Mouse (Mus musculus): ENCODE results near the gene Clec12b. TPM values are rescaled to one million over a fixed set of nuclear protein-coding genes. Genes with fewer than 3 reads are reported as not detected.
A peak's percentile ranks its signal among the peaks of the same experiment; 100 is the strongest.

The Clec12b gene
- polyA plus RNA-seq (2015; fragmentation: Nextera tagmentation; extraction: Ambion mirVana) = 0.14 and 0.37 TPM in 2 replicates

DNA sequence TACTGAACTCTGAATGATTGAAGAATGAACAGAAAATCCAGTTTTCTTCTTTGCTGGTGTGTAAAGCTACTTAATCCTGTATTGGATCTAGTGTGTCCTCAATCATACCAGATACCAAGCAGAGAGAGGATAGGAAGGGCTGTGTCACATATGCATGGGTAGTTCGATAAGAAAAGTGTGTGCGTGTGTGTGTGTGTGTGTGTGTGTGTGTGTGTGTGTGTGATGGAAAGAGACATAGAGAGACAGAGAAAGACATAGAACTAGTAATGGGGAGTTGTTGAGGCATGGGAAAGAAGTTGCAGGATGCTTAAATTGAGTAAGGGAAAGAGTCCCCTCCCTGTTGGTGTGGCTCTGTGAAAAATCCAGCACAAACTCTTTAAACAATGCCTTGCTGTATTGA, at the start of gene Clec12b:
TSS of gene Clec12b (minus strand) at position 101 of the 400 bp plus-strand sequence.
- no peaks in the 10 kb centered on the region for H3K27me3 ChIP-seq (replicated peaks)
- no peak within 1 kb of the TSS for H3K4me3 ChIP-seq
- ATAC-seq (replicated peaks) = no peak
- no peaks in the 10 kb centered on the region for H3K36me3 ChIP-seq (replicated peaks)
- H3K9me3 ChIP-seq = no peaks in the 10 kb centered on the region
- H3K4me2 ChIP-seq = no peak within 1 kb of the TSS
- H3K27ac ChIP-seq = no peak within 1 kb of the TSS
- WGBS = 79% methylated on average over 2 of the region's 2 CpGs
- H3K4me1 ChIP-seq = no peaks in the 10 kb centered on the region
- no peak within 1 kb of the TSS for H3K9ac ChIP-seq

DNA sequence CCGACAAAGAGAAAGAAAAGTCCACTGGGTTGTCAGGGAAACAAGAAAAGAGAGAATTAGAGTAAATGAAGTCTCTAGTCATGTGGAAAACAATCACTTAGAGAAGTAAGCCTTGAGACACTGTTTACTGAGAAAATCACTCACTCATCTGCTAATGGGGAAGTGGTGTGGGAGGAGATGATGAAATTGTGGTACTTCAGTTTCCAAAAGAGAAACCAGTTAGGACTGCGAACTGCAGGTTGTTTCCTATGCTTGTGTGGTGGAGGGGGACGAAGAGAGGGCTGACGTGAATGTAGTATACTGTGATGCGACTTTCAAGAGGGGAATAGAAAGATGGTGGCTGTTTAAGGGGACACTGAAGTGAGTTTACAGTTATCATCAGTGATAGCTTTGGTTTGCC, 48.6 kb upstream of the Clec12b start:
- Histone ChIP-seq H3K4me1 (no peaks in the 10 kb centered on the region), H3K27me3 (replicated peaks) (no peaks in the 10 kb centered on the region), H3K4me2 (no peak overlapping the region), H3K9me3 (no peaks in the 10 kb centered on the region), H3K9ac (no peak overlapping the region), H3K4me3 (no peak overlapping the region), H3K27ac (no peak overlapping the region), H3K36me3 (replicated peaks) (no peaks in the 10 kb centered on the region)
- ATAC-seq (replicated peaks) = no peak
- 66% methylated on average over 5 of the region's 5 CpGs for WGBS

DNA sequence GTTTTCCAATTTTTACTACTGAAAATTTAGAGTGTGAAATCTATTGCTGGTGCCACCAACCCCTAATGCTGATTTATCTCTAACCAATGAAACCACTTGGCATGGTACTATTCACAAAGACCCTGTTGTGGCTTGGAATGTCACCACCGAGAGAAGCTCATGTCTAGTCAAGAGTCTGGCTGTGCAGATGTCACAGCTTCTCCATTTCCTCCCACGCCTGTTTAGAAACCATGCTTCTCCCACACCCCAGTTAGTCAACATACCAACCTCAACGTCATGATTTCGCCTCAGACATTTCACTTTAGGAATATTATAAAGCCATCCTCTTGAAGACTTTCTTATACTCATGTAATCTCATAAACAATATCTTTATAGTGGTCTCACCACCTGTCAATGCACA, 41.6 kb upstream of the Clec12b start:
- no peak overlapping the region for H3K9ac ChIP-seq
- H3K9me3 ChIP-seq = no peaks in the 10 kb centered on the region
- no peaks in the 10 kb centered on the region for H3K4me1 ChIP-seq
- H3K4me3 ChIP-seq = no peak overlapping the region
- no peak for ATAC-seq (replicated peaks)
- H3K27me3 ChIP-seq (replicated peaks) = no peaks in the 10 kb centered on the region
- H3K36me3 ChIP-seq (replicated peaks) = no peaks in the 10 kb centered on the region
- WGBS = 85% methylated on average over 4 of the region's 4 CpGs
- no peak overlapping the region for H3K27ac ChIP-seq
- no peak overlapping the region for H3K4me2 ChIP-seq

DNA sequence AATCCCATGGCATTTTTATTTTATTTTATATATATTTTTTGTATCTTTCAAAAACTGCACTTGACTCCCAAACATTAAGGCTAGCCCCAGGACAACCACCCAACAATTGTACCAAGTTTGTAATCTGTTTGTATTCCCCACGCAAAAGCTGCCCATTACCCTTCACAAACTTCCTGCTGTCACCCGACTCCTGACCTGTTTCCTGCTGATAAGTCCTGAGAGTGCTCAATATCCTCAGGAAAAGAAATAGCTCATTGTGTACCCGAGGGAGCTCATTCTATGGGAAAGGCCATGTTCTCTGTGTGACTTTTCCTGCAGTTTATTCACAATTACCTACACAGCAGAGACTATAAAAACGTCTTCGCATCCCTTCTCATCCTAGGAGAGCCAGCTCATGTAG, 40.1 kb upstream of the Clec12b start:
- H3K4me1 ChIP-seq = no peaks in the 10 kb centered on the region
- H3K27me3 ChIP-seq (replicated peaks) = no peaks in the 10 kb centered on the region
- no peak overlapping the region for H3K4me2 ChIP-seq
- H3K9ac ChIP-seq = no peak overlapping the region
- no peaks in the 10 kb centered on the region for H3K9me3 ChIP-seq
- no peak overlapping the region for H3K4me3 ChIP-seq
- 45% methylated on average over 5 of the region's 5 CpGs for WGBS
- no peaks in the 10 kb centered on the region for H3K36me3 ChIP-seq (replicated peaks)
- no peak for ATAC-seq (replicated peaks)
- no peak overlapping the region for H3K27ac ChIP-seq

DNA sequence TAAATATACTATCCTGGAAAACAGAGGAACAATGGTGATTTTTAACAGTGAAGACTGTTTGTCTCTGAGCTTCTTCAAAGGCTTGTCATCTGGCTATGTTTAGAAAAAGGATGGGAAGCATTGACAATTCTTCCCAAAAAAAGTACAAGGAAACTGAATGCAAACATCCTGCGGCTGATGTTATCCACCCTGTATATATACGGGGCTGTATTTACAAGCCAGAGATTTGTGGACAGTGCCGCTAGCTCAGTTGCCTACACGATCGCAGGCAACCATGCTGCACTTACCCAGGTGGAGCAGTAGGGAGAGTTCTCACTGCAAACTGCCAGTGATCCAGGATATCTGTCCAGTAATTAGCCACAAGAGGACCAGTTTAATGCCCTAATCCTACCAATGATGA, 39.5 kb upstream of the Clec12b start:
- no peak overlapping the region for H3K4me3 ChIP-seq
- H3K27me3 ChIP-seq (replicated peaks) = no peaks in the 10 kb centered on the region
- no peaks in the 10 kb centered on the region for H3K36me3 ChIP-seq (replicated peaks)
- H3K27ac ChIP-seq = 0 out of 2 replicates have a peak overlapping the region, but pooled peaks have one; percentile 34
- no peak overlapping the region for H3K9ac ChIP-seq
- WGBS = 76% methylated on average over 5 of the region's 5 CpGs
- no peak overlapping the region for H3K4me2 ChIP-seq
- H3K4me1 ChIP-seq = no peaks in the 10 kb centered on the region
- H3K9me3 ChIP-seq = no peaks in the 10 kb centered on the region
- ATAC-seq (replicated peaks) = no peak

DNA sequence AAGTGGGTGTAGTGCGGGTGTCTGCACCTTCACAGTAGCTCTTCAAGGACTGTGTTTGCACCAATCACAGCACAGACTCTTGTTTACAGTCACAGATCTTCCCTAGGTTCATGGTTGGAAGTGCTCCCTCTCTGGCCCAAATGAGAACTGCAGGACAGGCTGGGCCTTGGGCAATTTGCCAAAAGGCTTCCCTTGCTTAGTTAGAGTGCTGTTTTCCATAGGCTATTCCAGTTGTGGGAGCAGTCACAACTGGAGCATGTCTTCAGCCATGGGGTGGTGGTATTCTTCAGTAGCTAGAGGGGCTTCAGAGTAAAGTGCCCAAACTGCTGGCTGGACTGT, 38.0 kb upstream of the Clec12b start:
- H3K27ac ChIP-seq = no peak overlapping the region
- H3K36me3 ChIP-seq (replicated peaks) = no peaks in the 10 kb centered on the region
- no peaks in the 10 kb centered on the region for H3K4me1 ChIP-seq
- peak; percentile 88 for ATAC-seq (replicated peaks)
- WGBS = 10% methylated on average over 1 of the region's 1 CpGs
- no peaks in the 10 kb centered on the region for H3K9me3 ChIP-seq
- no peak overlapping the region for H3K4me2 ChIP-seq
- no peak overlapping the region for H3K4me3 ChIP-seq
- no peaks in the 10 kb centered on the region for H3K27me3 ChIP-seq (replicated peaks)
- H3K9ac ChIP-seq = no peak overlapping the region

DNA sequence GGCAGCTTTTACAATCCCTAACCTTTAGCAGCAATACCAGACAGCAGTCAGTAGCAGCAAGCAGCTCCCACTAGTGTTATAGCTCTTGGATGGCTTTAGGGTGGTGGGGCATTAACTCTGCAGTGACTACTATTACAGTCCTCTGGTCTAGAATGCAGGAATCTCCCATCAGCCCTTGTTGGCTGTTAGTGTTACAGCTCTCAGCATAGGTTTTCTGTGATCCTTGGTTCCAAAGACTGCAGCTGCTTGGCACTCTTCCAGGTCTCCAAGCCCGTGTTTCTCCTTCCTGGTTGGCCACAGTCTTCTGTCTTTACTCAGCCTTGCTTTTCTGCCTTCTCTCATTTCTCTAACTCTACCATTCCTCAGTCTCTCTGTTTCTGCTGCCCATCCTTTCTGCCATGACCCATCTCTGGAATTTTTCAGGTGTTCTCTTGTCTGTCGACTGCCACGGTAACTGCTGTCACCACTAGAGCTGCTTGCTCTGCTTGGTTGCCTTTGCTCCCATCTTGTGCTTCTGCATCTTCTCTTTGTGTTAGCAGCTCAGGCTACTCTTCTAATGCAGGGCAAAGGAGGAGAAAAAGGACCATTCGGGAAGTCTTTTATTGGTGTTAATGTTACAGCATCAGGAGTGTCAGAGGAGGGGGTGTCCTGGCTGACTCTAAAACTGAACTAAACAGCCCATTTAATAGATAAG, 37.5 kb upstream of the Clec12b start:
- WGBS = 69% methylated on average over 4 of the region's 4 CpGs
- ATAC-seq (replicated peaks) = peak; percentile 25
- Histone ChIP-seq H3K4me2 (no peak overlapping the region), H3K4me3 (no peak overlapping the region), H3K36me3 (replicated peaks) (no peaks in the 10 kb centered on the region), H3K9me3 (no peaks in the 10 kb centered on the region), H3K27ac (no peak overlapping the region), H3K27me3 (replicated peaks) (no peaks in the 10 kb centered on the region), H3K9ac (no peak overlapping the region), H3K4me1 (no peaks in the 10 kb centered on the region)

DNA sequence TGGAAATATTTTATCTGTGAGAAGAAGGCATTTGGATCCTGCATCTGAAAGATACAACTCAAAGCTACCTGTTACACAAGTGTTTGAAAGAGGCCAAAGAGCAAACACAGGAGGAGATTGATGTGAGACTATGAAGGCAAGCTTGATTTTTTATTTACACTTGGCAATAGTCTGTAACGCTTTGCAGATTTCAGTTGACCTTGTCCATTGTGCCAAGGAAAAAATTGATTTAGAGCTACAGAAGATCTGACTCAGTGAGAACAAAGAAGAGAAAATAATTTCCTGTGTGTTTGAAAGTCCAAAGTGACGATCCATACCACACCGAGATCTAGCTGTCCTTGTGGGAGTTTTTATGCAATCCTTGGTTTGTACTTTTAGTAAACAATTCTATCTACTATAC, 36.6 kb upstream of the Clec12b start:
- H3K36me3 ChIP-seq (replicated peaks) = no peaks in the 10 kb centered on the region
- no peak overlapping the region for H3K4me3 ChIP-seq
- WGBS = 91% methylated on average over 3 of the region's 3 CpGs
- no peaks in the 10 kb centered on the region for H3K4me1 ChIP-seq
- H3K9ac ChIP-seq = no peak overlapping the region
- ATAC-seq (replicated peaks) = no peak
- no peaks in the 10 kb centered on the region for H3K27me3 ChIP-seq (replicated peaks)
- no peak overlapping the region for H3K4me2 ChIP-seq
- H3K9me3 ChIP-seq = no peaks in the 10 kb centered on the region
- H3K27ac ChIP-seq = no peak overlapping the region

DNA sequence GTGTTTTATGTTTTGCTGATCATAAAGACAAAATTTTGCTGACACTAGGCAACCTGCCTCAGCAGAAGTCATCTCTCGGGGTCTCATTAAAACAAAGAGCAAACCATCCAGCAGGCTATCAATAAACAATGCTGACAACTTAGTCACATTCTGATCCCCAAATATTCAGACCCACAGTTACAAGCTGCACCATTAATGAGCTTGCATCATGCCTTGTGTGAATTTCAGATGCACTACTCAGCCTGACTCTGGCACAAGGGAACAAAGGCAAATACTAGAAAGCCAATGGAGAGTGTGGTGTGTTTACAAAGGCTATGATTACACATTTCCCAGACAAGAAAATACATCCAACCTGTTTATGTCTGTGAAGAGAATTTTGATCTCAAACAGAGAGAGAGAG, 28.5 kb upstream of the Clec12b start:
- H3K4me3 ChIP-seq = no peak overlapping the region
- no peaks in the 10 kb centered on the region for H3K27me3 ChIP-seq (replicated peaks)
- WGBS = 57% methylated on average over 1 of the region's 1 CpGs
- H3K4me2 ChIP-seq = no peak overlapping the region
- H3K4me1 ChIP-seq = no peaks in the 10 kb centered on the region
- H3K9ac ChIP-seq = no peak overlapping the region
- no peak overlapping the region for H3K27ac ChIP-seq
- ATAC-seq (replicated peaks) = peak; percentile 88
- no peaks in the 10 kb centered on the region for H3K9me3 ChIP-seq
- H3K36me3 ChIP-seq (replicated peaks) = no peaks in the 10 kb centered on the region

DNA sequence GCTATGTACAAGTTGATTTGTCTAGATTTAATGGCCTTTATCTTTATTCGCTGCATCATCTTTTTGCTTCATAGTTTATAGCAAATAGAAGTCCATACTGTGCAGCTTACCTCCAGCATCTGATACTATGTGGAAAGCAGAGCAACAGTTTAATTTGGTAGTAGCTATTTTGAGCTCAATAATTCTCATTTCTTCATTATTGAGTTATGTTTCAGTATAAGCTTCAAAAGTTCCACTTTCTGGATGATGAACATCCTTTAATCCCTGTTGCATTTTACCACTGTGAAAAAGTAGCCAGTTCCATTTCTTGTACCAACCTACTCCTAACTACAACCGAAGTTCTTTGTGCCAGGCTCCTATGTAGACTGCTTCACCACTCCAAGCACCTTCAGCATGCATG, 22.9 kb upstream of the Clec12b start, which contains the start of gene Clec9a:
TSS of gene Clec9a (plus strand) at position 301 of the 400 bp plus-strand sequence.
- H3K27ac ChIP-seq = no peak within 1 kb of the TSS
- 84% methylated on average over 2 of the region's 2 CpGs for WGBS
- H3K4me2 ChIP-seq = no peak within 1 kb of the TSS
- H3K4me3 ChIP-seq = no peak within 1 kb of the TSS
- no peak within 1 kb of the TSS for H3K9ac ChIP-seq
- ATAC-seq (replicated peaks) = no peak
- no peaks in the 10 kb centered on the region for H3K36me3 ChIP-seq (replicated peaks)
- H3K4me1 ChIP-seq = no peaks in the 10 kb centered on the region
- no peaks in the 10 kb centered on the region for H3K9me3 ChIP-seq
- no peaks in the 10 kb centered on the region for H3K27me3 ChIP-seq (replicated peaks)

DNA sequence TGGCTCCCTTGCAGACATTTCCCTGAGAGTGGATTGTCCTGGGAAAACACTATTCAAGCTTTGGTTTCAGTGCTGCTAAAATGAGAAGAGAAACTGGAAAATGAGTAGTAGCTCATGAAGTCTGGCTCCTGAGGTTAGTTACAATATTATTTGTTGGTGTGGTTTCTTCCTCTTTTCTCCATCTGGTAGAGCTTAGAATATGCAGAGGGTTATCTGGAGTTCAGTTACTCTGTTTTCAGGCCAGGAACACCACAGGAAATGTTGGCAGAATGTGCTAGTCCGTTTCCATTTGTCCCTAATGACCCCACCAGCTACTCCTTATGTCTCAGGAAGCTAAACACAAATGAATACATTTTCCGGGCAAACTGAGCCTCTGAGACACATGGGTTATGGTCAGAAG, 21.6 kb upstream of the Clec12b start:
- Histone ChIP-seq H3K4me3 (no peak overlapping the region), H3K9me3 (no peaks in the 10 kb centered on the region), H3K4me1 (no peaks in the 10 kb centered on the region), H3K27ac (no peak overlapping the region), H3K27me3 (replicated peaks) (no peaks in the 10 kb centered on the region), H3K36me3 (replicated peaks) (no peaks in the 10 kb centered on the region), H3K4me2 (no peak overlapping the region), H3K9ac (no peak overlapping the region)
- ATAC-seq (replicated peaks) = no peak
- WGBS = 59% methylated on average over 2 of the region's 2 CpGs

DNA sequence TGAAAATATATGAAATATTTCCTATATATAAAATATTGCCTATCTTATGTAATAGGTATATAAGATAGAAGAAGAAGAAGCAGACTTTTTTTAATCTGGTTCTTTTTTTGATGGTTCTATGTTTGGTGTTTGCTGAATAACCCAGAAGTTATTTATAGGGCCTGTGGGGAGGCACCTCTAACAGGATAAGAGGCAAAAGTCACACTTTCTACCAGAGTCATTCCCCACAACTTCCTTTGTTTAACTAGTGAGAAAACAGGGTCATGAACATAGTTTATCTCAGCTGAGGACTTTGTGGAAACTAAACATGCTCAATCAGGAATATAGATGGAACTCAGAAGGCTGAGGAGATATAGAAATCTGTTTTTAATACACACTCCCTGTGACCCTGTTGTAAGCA, 20.3 kb upstream of the Clec12b start:
- H3K9ac ChIP-seq = no peak overlapping the region
- H3K4me3 ChIP-seq = no peak overlapping the region
- no peaks in the 10 kb centered on the region for H3K4me1 ChIP-seq
- no peaks in the 10 kb centered on the region for H3K27me3 ChIP-seq (replicated peaks)
- no peak overlapping the region for H3K27ac ChIP-seq
- no peak overlapping the region for H3K4me2 ChIP-seq
- H3K9me3 ChIP-seq = no peaks in the 10 kb centered on the region
- H3K36me3 ChIP-seq (replicated peaks) = no peaks in the 10 kb centered on the region
- ATAC-seq (replicated peaks) = no peak

DNA sequence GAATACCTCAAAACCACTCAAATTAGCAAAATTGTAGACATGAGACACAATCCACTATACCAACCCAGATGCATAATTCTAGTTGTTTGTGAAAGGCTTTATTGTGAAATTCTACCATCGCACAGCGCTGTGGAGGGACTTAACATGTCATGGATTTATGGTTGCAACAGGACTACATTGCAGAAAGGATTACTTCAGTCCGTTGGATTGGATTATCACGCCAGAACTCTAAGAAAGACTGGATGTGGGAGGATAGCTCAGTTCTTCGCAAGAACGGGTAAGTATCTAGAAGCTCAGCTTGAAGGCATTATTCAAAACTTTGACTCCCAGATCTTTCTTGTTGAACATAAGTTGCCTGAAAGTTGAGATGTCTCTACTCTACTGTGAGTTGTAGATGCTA, 17.7 kb upstream of the Clec12b start:
- Histone ChIP-seq H3K36me3 (replicated peaks) (no peaks in the 10 kb centered on the region), H3K27me3 (replicated peaks) (no peaks in the 10 kb centered on the region), H3K4me3 (no peak overlapping the region), H3K9me3 (no peaks in the 10 kb centered on the region), H3K4me1 (no peaks in the 10 kb centered on the region), H3K27ac (no peak overlapping the region), H3K4me2 (no peak overlapping the region), H3K9ac (no peak overlapping the region)
- 39% methylated on average over 6 of the region's 6 CpGs for WGBS
- ATAC-seq (replicated peaks) = no peak

All from midbrain, embryonic 15.5 days (tissue).